In genomic region chr1:151581454-151581853, GRCm38 (mm10) we compare ENCODE assay signal across 23 mouse cellular contexts. TPM values are rescaled to one million over a fixed set of nuclear protein-coding genes. Genes with fewer than 3 reads are reported as not detected.
DNase-seq lines count a peak whose midpoint lies in the region; ATAC-seq lines count a peak whose summit lies in the region.
"Had no signal": no experiment of that assay in that cellular context is flagged by ENCODE, and none has a peak within 500 bp of the region (broad histone marks: within the 10 kb centered on the region; RNA-seq: fewer than 3 reads in every experiment).

No protein-coding gene starts in this region.

- ATAC-seq in frontal cortex, adult (ENCODE audit: low TSS enrichment) = peak; percentile 89
- no peak for ATAC-seq in embryonic facial prominence, embryonic 15.5 days (ENCODE audit: insufficient number of reproducible peaks, low FRiP score, low TSS enrichment, low read depth)
- ATAC-seq: forebrain, embryonic 14.5 days; hindbrain, embryonic 16.5 days; intestine, postnatal 0 days had no signal

- intact Hi-C loops in left cerebral cortex, postnatal 25 days (cut with DNase I) = no loop called here

- no peak for DNase-seq in frontal cortex, postnatal 10 days (ENCODE audit: low spot score in 2 of 2)
- DNase-seq in left cerebral cortex, postnatal 25 days (ENCODE audit: low spot score in 2 of 2) = peak; percentile 3 to 51
- DNase-seq in left cerebral cortex, adult 18-20 months (ENCODE audit: low spot score in 2 of 2) = no peak
- DNase-seq in brain, adult 2 months (ENCODE audit: low read depth, low spot score) = peak; percentile 59
- DNase-seq in embryo, embryonic 10 days (ENCODE audit: low spot score) = no peak
- DNase-seq: adrenal gland, postnatal 14 days; cerebellum, adult 2 months; cerebellum, postnatal 10 days; embryo, embryonic 11 days; gastrocnemius, postnatal 10 days; heart, adult 18-20 months; heart, postnatal 10 days; heart, postnatal 4 days had no signal

- no peaks in the 10 kb centered on the region for H3K36me3 ChIP-seq in embryonic facial prominence, embryonic 15.5 days
- H3K36me3 ChIP-seq: embryonic facial prominence, embryonic 12.5 days; forebrain, embryonic 10.5 days; heart, embryonic 10.5 days; hindbrain, embryonic 12.5 days had no signal

- no peak overlapping the region for H3K4me3 ChIP-seq in embryonic facial prominence, embryonic 15.5 days (replicated peaks)
- H3K4me3 ChIP-seq: embryonic facial prominence, embryonic 12.5 days; erythroblast, embryonic 14.5 days; forebrain, embryonic 10.5 days; heart, embryonic 10.5 days; hindbrain, embryonic 12.5 days had no signal

- no peaks in the 10 kb centered on the region for H3K27me3 ChIP-seq in embryonic facial prominence, embryonic 15.5 days
- H3K27me3 ChIP-seq: embryonic facial prominence, embryonic 12.5 days; hindbrain, embryonic 12.5 days had no signal

- H3K9ac ChIP-seq in embryonic facial prominence, embryonic 15.5 days = no peak overlapping the region
- H3K9ac ChIP-seq: embryonic facial prominence, embryonic 12.5 days; hindbrain, embryonic 12.5 days had no signal

- H3K9me3 ChIP-seq in embryonic facial prominence, embryonic 15.5 days (replicated peaks) = no peaks in the 10 kb centered on the region
- H3K9me3 ChIP-seq: embryonic facial prominence, embryonic 12.5 days; forebrain, embryonic 10.5 days; heart, embryonic 10.5 days; hindbrain, embryonic 12.5 days had no signal

- 58% methylated on average over 6 of the region's 6 CpGs for WGBS in embryonic facial prominence, embryonic 15.5 days

- no peak overlapping the region for H3K4me2 ChIP-seq in embryonic facial prominence, embryonic 15.5 days (replicated peaks)
- H3K4me2 ChIP-seq: embryonic facial prominence, embryonic 12.5 days; hindbrain, embryonic 12.5 days had no signal

- H3K4me1 ChIP-seq in embryonic facial prominence, embryonic 15.5 days = peaks cover 18% of the 10 kb centered on the region
- H3K4me1 ChIP-seq: embryonic facial prominence, embryonic 12.5 days; hindbrain, embryonic 12.5 days had no signal

- H3K27ac ChIP-seq in embryonic facial prominence, embryonic 15.5 days (replicated peaks) = peak overlapping the region; percentile 83
- H3K27ac ChIP-seq: embryonic facial prominence, embryonic 12.5 days; forebrain, embryonic 10.5 days; heart, embryonic 10.5 days; hindbrain, embryonic 12.5 days had no signal

RNA-seq across cellular contexts. Expression of gene Fam129a, which starts 10.5 kb away (rescaled TPM):
- 1 to 10 TPM; 1.9 to 2.1 TPM for total RNA-seq in left cerebral cortex, postnatal 25 days (2021)
- 1 to 10 TPM; 1.4 to 1.5 TPM for total RNA-seq in left cerebral cortex, adult 18-20 months (2021)
- 18.9 and 22.0 TPM in 2 replicates for polyA plus RNA-seq in embryonic facial prominence, embryonic 15.5 days (2015; fragmentation: Nextera tagmentation; extraction: Ambion mirVana)

Comparison
In these comparisons a context has a peak if more than half of its experiments do, and no peak if none do; other contexts are left out.
1. DNase-seq: peak in left cerebral cortex, postnatal 25 days (2 of 2) and brain, adult 2 months (single experiment); none in frontal cortex, postnatal 10 days (0 of 2), left cerebral cortex, adult 18-20 months (0 of 2) and embryo, embryonic 10 days (single experiment).